Mouse (Mus musculus): ENCODE results near the gene Rnf208. TPM values are rescaled to one million over a fixed set of nuclear protein-coding genes. Genes with fewer than 3 reads are reported as not detected.

The Rnf208 gene
- total RNA-seq, 2 experiments from 2014 or later: 195 to 202 TPM

- no peak for DNase-seq (ENCODE audit: low spot score in 2 of 2)
Observed at GRCm38 (mm10) chr2:25223681-25224491, 18.2 kb upstream of the Rnf208 start.

- no peak for DNase-seq (ENCODE audit: low spot score in 2 of 2)
Observed at GRCm38 (mm10) chr2:25224492-25224765, 17.6 kb upstream of the Rnf208 start, which contains the start of gene Tubb4b. Gene Tubb4b, minus strand, starts transcription at chr2:25224702.

DNA sequence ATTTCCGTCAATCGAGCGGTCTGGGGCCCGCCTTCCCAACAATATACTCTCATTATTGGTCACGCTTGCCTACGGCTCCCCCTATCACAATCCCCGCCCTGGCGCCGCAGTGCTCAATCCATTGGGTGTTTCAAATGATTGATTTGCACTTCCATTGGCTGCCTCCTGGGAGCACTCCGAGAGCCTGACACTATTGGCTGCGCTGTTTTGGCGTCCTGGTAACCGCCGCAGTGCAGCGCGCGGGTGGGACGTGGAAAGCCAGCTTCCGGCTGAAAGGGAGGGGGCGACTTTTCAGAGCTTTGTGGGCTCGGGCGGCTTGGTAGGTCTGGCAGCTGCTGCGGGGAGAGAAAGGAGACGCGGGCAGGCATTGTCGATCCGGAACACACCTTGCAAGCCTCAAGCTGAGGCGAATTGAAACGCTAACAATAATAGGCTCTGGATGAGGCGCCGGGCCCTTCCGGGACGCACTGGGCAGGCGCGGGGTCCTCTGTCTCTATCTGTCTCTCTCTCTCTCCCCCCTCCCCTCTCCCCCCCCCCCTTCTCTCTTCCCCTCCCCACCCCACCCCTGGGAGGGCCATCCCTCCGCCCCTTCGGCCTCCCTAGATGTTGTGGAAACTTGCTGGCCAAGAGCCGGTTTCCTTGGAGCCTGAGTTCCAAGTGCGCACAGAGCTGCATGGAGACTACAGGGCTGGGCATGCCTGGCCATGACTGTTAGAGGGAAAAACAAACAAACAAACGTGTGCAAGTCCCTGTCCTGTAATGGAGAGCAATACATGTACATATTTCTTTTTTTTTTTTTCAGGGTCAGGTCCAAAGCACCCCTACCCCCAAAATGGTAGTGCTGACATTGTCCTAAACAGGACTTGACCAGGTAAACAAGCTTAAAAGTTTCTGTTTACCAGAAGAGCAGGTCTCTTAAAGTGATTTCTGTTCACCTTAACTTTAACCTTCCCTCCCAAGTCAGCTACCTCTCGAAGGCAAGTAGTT lies 17.0 kb upstream of the Rnf208 start:
- DNase-seq (ENCODE audit: low spot score in 2 of 2): peak; percentile 98 to 100

DNA sequence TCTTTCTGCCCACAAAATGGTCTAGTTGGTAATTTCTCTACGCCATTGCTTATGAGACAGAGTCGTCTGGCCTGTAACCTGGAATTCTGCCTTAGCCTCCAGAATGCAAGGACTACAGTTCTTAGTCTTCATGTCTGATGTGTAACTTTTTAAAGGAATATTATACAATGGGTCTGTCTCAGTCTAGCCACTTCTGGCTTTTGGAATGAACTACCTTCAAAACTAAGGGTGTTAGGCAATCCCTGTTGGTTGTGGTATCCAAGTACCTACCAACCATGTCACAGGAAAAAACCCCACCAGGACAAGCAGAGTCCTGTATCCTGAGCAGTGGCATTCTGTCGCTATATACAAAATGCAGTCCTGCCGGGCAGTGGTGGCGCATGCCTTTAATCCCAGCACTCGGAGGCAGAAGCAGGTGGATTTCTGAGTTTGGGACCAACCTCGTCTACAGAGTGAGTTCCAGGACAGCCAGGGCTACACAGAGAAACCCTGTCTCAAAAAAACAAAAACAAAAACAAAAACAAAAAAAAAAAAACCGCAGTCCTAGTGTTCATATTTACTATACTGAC lies 16.2 kb upstream of the Rnf208 start:
- no peak for DNase-seq (ENCODE audit: low spot score in 2 of 2)

GRCm38 (mm10) chr2:25226864-25227263 lies 15.2 kb upstream of the Rnf208 start:
- peak; percentile 59 to 78 for DNase-seq (ENCODE audit: low spot score in 2 of 2)

GRCm38 (mm10) chr2:25227406-25227805 lies 14.6 kb upstream of the Rnf208 start:
- DNase-seq (ENCODE audit: low spot score in 2 of 2): no peak

DNA sequence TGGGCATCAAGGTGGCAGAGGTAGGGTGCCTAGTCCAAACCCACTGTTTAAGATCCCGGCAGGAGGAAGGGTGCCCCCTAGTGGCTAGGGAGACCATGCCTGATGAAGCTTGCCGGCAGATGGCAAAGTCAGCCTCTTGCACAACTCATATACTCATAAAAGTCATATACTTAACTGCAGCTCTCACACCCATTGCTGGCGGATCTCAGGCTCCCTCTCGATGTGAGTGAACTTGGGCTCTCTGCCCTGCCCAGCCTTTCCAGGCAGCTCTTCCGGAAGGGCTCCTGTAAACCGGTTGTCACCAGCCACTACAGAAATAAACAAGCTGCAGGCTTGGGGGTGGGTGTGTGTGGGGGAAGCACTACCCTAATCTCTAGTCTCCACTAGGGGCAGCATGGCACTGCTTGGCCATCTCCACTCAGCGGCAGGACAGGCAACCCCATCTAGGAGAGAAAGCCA lies 13.6 kb upstream of the Rnf208 start:
- DNase-seq (ENCODE audit: low spot score in 2 of 2): peak; percentile 86 to 90

GRCm38 (mm10) chr2:25228995-25229530 lies 13.0 kb upstream of the Rnf208 start:
- no peak for DNase-seq (ENCODE audit: low spot score in 2 of 2)

- no peak for DNase-seq (ENCODE audit: low spot score in 2 of 2)
Observed at GRCm38 (mm10) chr2:25229582-25229981, 12.5 kb upstream of the Rnf208 start.

DNA sequence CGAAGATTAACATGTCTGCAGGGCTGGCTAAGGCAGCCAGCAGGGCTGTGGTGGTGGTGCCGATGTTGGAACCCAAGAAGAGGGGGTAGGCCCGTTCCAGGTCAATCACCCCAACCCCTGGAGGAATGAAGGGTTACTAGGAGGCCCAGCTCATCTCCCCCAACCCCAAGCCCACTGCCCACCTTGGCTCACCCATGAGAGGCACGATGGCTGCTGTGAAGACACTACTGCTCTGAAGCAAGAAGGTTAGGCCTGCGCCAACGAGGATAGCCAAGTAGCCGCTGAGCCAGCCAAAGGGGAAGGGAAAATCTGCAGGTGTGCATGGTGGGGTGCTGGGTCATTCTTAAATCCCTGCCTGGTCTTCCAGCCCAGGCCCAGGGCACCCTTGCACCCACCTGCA lies 11.5 kb upstream of the Rnf208 start:
- no peak for DNase-seq (ENCODE audit: low spot score in 2 of 2)

GRCm38 (mm10) chr2:25231038-25231437 lies 11.0 kb upstream of the Rnf208 start:
- DNase-seq (ENCODE audit: low spot score in 2 of 2): no peak

- DNase-seq (ENCODE audit: low spot score in 2 of 2): no peak
Observed at GRCm38 (mm10) chr2:25233421-25233820, 8.6 kb upstream of the Rnf208 start.

DNA sequence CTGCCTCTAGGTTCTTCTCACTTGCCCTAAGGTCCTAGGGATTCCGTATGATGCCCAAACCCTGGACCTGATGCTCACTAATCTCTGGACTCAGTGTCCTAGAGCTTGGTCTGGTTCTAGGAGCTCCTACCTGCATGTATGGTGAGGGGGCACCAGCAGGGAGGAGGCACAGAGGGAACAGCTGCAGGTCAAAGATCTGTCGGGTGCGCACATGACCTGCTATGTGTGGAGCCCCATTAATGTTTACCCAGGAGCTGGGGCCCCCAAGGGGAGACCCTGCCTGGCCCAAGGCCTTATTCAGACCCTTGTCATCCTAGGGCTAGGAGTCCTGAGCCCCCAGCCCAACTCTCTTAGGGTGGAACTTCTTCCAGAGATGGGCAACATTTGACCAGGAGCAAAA lies 8.0 kb upstream of the Rnf208 start, which contains the start of gene Slc34a3:
Slc34a3 (minus strand) TSS at position 315 of the 400 bp plus-strand sequence.
- no peak for DNase-seq (ENCODE audit: low spot score in 2 of 2)

GRCm38 (mm10) chr2:25234551-25235220 lies 7.4 kb upstream of the Rnf208 start:
- no peak for DNase-seq (ENCODE audit: low spot score in 2 of 2)

DNA sequence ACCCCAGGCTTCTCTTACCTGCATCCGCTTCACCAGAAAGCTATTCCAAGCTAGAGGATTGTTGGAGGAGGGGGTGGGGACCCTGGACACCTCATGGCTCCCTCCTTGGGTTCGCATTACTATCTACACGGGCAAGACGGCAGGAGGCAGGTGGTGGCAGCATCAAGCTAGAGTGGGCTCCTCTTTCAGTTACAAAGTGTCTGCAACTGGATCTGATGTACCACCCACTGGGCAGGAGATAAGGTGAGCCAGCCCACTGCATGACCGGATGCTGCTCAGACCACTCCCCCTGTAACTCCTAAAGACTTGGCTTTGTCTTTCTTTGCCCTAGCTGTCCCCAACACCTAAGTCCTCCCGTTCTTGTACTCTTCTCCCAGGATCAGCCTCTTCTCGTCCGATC lies 5.4 kb upstream of the Rnf208 start, which contains the start of gene Rnf224:
Rnf224 (minus strand) TSS at position 174 of the 400 bp plus-strand sequence.
- no peak for DNase-seq (ENCODE audit: low spot score in 2 of 2)

GRCm38 (mm10) chr2:25237522-25237921 lies 4.5 kb upstream of the Rnf208 start:
- DNase-seq (ENCODE audit: low spot score in 2 of 2): no peak

GRCm38 (mm10) chr2:25238106-25238505 lies 3.9 kb upstream of the Rnf208 start:
- DNase-seq (ENCODE audit: low spot score in 2 of 2): no peak

GRCm38 (mm10) chr2:25239766-25240165 lies 2.3 kb upstream of the Rnf208 start:
- no peak for DNase-seq (ENCODE audit: low spot score in 2 of 2)

DNA sequence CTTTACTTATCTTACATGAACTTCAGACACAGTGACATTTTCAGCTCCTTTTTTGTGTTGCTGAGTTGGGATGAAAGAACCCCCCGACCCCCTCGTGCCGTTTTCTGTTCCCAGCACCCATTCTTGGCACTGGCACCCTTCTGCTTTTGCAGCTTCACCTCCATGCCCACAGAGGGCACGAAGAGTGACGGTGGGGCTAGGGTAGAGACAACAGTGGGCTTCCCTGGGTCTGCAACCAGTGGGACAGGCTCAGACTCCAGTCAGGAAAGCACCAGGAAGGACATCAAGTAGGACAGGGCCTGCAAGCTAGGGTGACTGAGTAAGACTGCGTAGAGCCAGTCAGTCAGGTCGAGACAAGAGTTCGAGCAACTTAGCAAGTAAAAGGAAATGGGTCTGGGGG lies 1.7 kb upstream of the Rnf208 start:
- no peak for DNase-seq (ENCODE audit: low spot score in 2 of 2)

DNA sequence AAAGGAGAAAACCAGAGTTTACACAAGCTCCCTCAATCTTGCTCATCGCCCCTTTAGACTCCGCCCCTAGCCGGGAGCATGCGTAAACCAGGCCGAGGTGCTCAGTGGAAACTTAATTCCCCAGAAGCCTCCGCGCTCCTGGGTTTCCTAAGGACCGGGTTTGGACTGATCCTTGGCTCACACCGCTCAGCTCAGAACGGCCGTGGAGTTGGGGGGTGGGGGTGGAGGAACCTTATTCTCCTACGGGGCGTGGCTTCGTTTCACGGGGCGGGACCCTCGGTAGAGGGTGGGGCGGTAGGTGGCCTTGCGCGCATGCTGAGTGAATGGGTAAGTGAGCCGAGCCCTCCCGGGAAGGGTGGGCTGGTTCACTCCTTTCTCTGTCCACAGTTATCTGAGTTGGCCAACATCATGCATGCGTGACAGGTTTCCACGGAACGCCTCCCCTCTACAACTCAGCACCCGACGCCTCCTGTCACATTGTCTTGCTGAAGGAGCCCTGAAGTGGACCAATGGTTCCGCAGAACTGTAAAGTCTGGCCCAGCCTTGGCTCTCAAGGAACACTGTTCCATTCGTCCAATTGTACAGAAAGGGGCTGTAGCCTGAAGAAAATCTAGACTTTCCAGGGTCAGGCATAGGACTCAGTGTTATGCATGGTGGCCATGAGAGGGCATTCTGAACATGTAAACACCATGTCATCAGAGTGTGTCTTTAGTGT lies 1.2 kb upstream of the Rnf208 start:
- DNase-seq (ENCODE audit: low spot score in 2 of 2): peak; percentile 63 to 75
